Mouse (Mus musculus) lung, embryonic 15.5 days (tissue): ENCODE results near the gene Gna11. TPM values are rescaled to one million over a fixed set of nuclear protein-coding genes. Genes with fewer than 3 reads are reported as not detected.

ENCODE experiments used
- ATAC-seq: fragments of 200-750 bp; cut with Nextera tagmentation; 2 replicates; pipeline ENCODE4 v1.8.0; 2017; ENCODE audit warnings: moderate number of reproducible peaks, borderline replicate concordance; ENCODE audit not compliant: low FRiP score, low TSS enrichment; ENCODE audit errors: extremely low read depth
- H3K27ac ChIP-seq: fragments of 300-500 bp; sonication (generic); 2 replicates; pipeline ENCODE4 v1.5.1; 2015; ENCODE audit warnings: moderate library complexity, mild to moderate bottlenecking, inconsistent platforms
- H3K27me3 ChIP-seq: fragments of 300-500 bp; sonication (generic); 2 replicates; pipeline ENCODE4 v1.6.1; 2015; ENCODE audit warnings: inconsistent platforms
- H3K36me3 ChIP-seq: fragments of 300-500 bp; sonication (generic); 2 replicates; pipeline ENCODE4 v1.6.1; 2015; ENCODE audit warnings: inconsistent platforms
- H3K4me1 ChIP-seq: fragments of 300-500 bp; sonication (generic); 2 replicates; pipeline ENCODE4 v1.6.1; 2015; ENCODE audit warnings: inconsistent platforms
- H3K4me2 ChIP-seq: fragments of 300-500 bp; sonication (generic); 2 replicates; pipeline ENCODE4 v1.6.1; 2015; ENCODE audit warnings: inconsistent platforms, mild to moderate bottlenecking, moderate library complexity
- H3K4me3 ChIP-seq: fragments of 300-500 bp; sonication (generic); 2 replicates; pipeline ENCODE4 v1.5.1; 2015; ENCODE audit warnings: mild to moderate bottlenecking, inconsistent platforms
- H3K9ac ChIP-seq: fragments of 300-500 bp; sonication (generic); 2 replicates; pipeline ENCODE4 v1.6.1; 2015; ENCODE audit warnings: inconsistent platforms
- H3K9me3 ChIP-seq: fragments of 300-500 bp; sonication (generic); 2 replicates; pipeline ENCODE4 v1.6.1; 2016; ENCODE audit warnings: inconsistent platforms
- WGBS: fragments of 180-500 bp; shearing (Covaris S2); methylation state at CpG from one replicate; pipeline ENCODE4 v1.1.7; 2015; 5-methylcytosine and 5-hydroxymethylcytosine counted together
- polyA plus RNA-seq: library from polyadenylated mRNA; unstranded; fragments of >200 nt; fragmentation: Nextera tagmentation; extraction: Ambion mirVana; gene quantifications from 2 replicates; pipeline ENCODE4 v1.2.1, GENCODE M21; 2015

Gna11 gene
- polyA plus RNA-seq, 1 experiment from 2014 or later, result 74.2 TPM

DNA sequence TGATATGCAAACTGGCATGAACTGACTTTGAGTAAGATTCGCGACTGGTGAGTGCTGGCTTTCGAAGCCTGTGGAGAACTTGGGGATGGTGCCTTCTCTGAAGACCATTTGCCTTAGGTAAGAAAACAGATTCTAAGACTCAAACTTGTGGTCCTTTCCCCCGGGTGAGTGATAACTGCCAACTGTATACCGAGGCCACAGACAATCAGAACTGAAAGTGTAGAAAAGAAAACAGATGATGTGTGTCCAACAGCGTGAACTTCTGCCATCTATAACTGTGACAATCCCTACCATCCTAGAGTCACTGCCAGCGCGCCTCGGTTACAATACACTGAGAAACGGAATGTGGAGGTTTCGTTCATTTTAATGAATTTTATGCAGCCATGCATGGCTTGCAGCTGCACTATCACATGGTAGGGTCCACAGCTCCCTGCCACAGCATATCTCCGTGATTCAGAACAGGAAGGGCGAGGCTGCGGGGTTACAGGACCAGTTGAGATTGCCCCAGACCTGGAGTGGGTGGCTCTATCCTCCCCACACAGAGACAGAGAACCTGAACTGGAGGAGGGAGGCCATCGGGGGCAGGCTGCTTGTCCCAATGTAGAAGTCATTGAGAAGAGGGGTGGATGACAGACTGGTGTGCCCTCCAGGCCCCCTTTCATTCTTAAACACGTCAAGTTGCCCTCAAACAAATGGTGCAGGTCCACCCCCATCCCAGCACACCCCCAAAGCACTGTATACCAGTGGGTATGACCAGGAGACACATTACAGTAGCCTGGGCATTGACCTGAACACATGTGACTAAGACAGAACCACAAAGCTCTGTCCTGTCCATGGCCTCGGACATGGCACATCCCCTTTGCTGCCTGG, 47.4 kb downstream of the Gna11 start:
- Histone ChIP-seq H3K4me3 (peak overlapping the region; percentile 99), H3K27ac (no peak overlapping the region), H3K4me1 (peaks cover 26% of the 10 kb centered on the region), H3K36me3 (peaks cover 10% of the 10 kb centered on the region; the same call in 1 of the 2 replicates), H3K4me2 (peak overlapping the region; percentile 92), H3K9me3 (no peaks in the 10 kb centered on the region), H3K27me3 (no peaks in the 10 kb centered on the region), H3K9ac (peak overlapping the region; percentile 21; the same call in 1 of the 2 replicates)
- 78% methylated on average over 17 of the region's 17 CpGs for WGBS
- ATAC-seq, result no peak

DNA sequence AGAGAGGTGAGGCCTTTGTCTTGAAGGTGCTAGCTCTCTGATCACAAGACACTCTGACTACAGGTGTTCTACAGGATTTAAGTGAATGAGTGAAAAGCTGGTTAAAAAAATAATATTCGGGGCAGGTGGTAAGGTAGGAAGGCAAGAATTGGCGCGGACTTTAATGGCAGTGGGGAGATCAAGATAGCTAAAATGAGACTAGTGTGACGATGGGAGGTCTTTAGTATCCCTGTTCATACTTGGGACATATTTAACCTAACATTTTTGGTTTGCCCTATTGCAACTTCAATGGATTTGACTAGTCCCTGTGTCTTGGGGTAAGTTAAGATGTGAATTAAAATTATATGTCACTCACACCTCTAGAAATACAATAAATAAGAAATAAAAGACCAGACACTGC, 48.0 kb downstream of the Gna11 start:
- 31% methylated on average over 4 of the region's 4 CpGs for WGBS
- Histone ChIP-seq H3K4me3 (peak overlapping the region; percentile 99), H3K36me3 (peaks cover 16% of the 10 kb centered on the region), H3K27me3 (no peaks in the 10 kb centered on the region), H3K4me2 (peak overlapping the region; percentile 92), H3K9ac (peak overlapping the region; percentile 21; the same call in 1 of the 2 replicates), H3K4me1 (peaks cover 26% of the 10 kb centered on the region), H3K27ac (no peak overlapping the region; the same call in 1 of the 2 replicates), H3K9me3 (no peaks in the 10 kb centered on the region)
- no peak for ATAC-seq

- Histone ChIP-seq H3K27ac (peak within 1 kb of the TSS; percentile 80), H3K9ac (peak within 1 kb of the TSS; percentile 94), H3K36me3 (peaks cover 22% of the 10 kb centered on the region), H3K4me1 (peaks cover 26% of the 10 kb centered on the region), H3K4me2 (peak within 1 kb of the TSS; percentile 92), H3K27me3 (no peaks in the 10 kb centered on the region), H3K9me3 (no peaks in the 10 kb centered on the region), H3K4me3 (peak within 1 kb of the TSS; percentile 99)
- WGBS, result under 1% methylated on average over 45 of the region's 45 CpGs
- ATAC-seq, result peak; percentile 97
Measured at GRCm38 (mm10) chr10:81496264-81496901, 48.6 kb downstream of the Gna11 start, which contains the start of gene Ncln. Gene Ncln, minus strand, starts transcription at chr10:81496392.

- H3K27ac ChIP-seq, result no peak overlapping the region
- peak overlapping the region; percentile 92 for H3K4me2 ChIP-seq
- peaks cover 26% of the 10 kb centered on the region for H3K4me1 ChIP-seq
- peaks cover 28% of the 10 kb centered on the region for H3K36me3 ChIP-seq
- under 1% methylated on average over 41 of the region's 41 CpGs for WGBS
- ATAC-seq, result peak; percentile 30; the same call in 1 of the 2 replicates
- H3K27me3 ChIP-seq, result no peaks in the 10 kb centered on the region
- H3K9ac ChIP-seq, result peak overlapping the region; percentile 94
- H3K4me3 ChIP-seq, result peak overlapping the region; percentile 99
- no peaks in the 10 kb centered on the region for H3K9me3 ChIP-seq
Measured at GRCm38 (mm10) chr10:81495616-81496263, 49.2 kb downstream of the Gna11 start.

GRCm38 (mm10) chr10:81495151-81495550, 49.8 kb downstream of the Gna11 start:
- H3K27me3 ChIP-seq, result no peaks in the 10 kb centered on the region
- H3K4me3 ChIP-seq, result peak overlapping the region; percentile 99
- peak overlapping the region; percentile 92 for H3K4me2 ChIP-seq
- H3K27ac ChIP-seq, result no peak overlapping the region
- WGBS, result 53% methylated on average over 6 of the region's 6 CpGs
- H3K9me3 ChIP-seq, result no peaks in the 10 kb centered on the region
- peaks cover 34% of the 10 kb centered on the region for H3K36me3 ChIP-seq
- H3K9ac ChIP-seq, result peak overlapping the region; percentile 94
- H3K4me1 ChIP-seq, result peaks cover 26% of the 10 kb centered on the region
- ATAC-seq, result no peak

DNA sequence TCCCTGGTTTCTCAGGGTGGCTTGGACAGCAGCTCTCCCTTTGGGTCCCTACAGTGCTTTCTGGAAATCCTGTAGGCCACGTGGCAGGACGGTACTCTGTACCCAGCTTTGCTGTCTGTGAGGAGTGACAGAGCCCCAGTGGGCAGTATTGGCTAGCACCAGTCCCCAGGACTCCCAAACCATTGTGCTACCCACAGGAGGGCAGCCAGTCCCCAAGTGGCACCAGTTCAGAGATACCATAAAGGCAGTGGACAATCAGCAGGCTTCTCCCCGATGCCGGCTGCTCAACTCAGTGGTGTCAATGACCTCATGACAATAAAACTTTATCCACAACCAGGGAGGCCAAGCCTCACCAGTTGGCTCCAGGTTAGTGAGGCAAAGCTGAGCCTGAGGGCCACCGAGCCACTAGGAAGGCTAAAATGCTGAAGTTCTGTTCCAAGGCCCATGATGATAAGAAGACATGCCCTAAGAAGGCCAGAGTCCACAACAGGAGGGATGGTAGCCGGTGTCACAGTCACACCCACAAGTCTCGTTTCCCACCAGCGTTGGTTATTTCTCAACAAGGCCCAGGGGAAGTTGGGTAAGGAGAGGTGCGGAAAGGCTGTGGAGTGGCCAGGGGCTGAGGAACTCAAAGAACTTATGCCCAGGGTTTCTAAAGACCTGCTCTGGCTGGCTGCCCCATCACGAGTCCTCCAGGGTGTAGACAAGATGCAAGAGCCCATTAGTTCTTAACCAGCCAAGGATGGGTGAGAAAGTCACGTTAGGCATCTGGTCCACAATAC, 50.5 kb downstream of the Gna11 start:
- peaks cover 26% of the 10 kb centered on the region for H3K4me1 ChIP-seq
- H3K27ac ChIP-seq, result no peak overlapping the region
- WGBS, result 84% methylated on average over 11 of the region's 11 CpGs
- no peak for ATAC-seq
- H3K4me3 ChIP-seq, result peak overlapping the region; percentile 99; the same call in 1 of the 2 replicates
- H3K9ac ChIP-seq, result peak overlapping the region; percentile 94; the same call in 1 of the 2 replicates
- peak overlapping the region; percentile 92 for H3K4me2 ChIP-seq
- H3K36me3 ChIP-seq, result peaks cover 41% of the 10 kb centered on the region
- H3K27me3 ChIP-seq, result no peaks in the 10 kb centered on the region
- H3K9me3 ChIP-seq, result no peaks in the 10 kb centered on the region

DNA sequence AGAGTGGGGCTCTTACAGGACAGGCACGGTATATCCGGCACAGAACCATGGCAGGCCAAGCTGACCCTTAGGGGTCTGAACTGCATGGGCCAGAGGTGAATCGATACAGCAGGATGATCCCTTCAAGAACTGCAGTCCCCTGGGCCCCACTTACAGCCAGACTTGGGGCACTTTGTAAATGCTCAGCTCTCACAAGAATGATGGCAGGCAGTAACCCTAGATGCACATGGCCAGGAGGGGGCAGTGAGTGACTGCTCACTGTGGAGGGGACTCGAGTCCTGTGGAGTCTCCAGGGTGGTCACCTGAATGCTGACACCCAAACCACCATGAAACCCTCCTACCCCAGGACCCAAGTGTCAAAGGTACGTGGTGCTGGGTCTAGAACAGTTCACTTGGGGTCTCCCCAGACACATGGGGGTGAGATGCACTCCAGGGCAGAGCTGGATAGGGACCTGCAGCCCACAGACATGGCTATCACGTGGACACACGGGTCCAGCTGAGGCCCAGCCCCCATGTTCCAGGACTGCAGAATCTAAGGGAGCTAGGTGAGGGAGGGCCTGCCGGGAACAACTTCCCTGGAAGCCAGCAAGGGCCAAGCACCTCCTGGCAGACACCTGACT, 51.3 kb downstream of the Gna11 start:
- ATAC-seq, result no peak

DNA sequence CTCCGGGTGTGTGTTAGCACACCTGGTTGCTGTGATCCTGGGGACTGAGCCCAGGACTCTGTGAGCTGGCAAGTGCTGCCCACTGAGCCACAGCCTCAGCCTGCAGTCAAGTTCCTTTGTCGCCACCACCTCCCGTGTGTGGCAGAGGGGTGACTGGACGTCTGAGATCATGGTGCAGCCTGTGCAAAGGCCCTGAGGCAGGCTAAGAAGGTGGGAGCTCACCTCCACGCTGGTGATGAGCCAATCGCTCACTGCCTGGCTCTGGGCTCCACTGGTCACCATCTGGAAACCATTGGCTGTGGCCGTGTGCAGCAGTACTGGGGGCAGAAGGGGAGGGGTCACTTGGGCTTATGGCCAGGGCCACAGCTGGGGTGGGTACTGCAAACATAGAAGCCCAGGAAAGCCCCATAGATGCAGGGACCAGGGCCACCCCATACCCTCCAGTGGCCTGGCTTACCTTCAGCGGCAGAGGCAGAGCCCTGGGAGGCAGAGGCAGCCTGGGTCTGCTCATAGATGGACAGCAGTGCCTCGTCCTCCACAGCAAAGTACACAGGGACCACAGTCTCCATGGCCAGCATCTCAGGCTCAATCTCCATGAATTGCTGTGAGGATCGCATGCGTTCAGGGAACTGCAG, 52.3 kb downstream of the Gna11 start:
- Histone ChIP-seq H3K9ac (no peak overlapping the region), H3K36me3 (peaks cover 58% of the 10 kb centered on the region), H3K9me3 (no peaks in the 10 kb centered on the region), H3K4me3 (no peak overlapping the region), H3K27me3 (no peaks in the 10 kb centered on the region), H3K4me2 (no peak overlapping the region), H3K4me1 (peaks cover 20% of the 10 kb centered on the region), H3K27ac (no peak overlapping the region)
- WGBS, result 87% methylated on average over 11 of the region's 11 CpGs
- ATAC-seq, result no peak

More for the DNA sequence above, 51.3 kb downstream of the Gna11 start:
- Histone ChIP-seq H3K4me2 (no peak overlapping the region), H3K9me3 (no peaks in the 10 kb centered on the region), H3K4me1 (peaks cover 20% of the 10 kb centered on the region), H3K9ac (no peak overlapping the region), H3K27ac (no peak overlapping the region), H3K27me3 (no peaks in the 10 kb centered on the region), H3K4me3 (no peak overlapping the region), H3K36me3 (peaks cover 48% of the 10 kb centered on the region)
- WGBS, result 79% methylated on average over 8 of the region's 8 CpGs

- Histone ChIP-seq H3K4me1 (peaks cover 14% of the 10 kb centered on the region), H3K4me3 (no peak overlapping the region), H3K4me2 (no peak overlapping the region), H3K9me3 (no peaks in the 10 kb centered on the region), H3K36me3 (peaks cover 70% of the 10 kb centered on the region), H3K27me3 (no peaks in the 10 kb centered on the region), H3K27ac (no peak overlapping the region), H3K9ac (no peak overlapping the region)
- 90% methylated on average over 9 of the region's 9 CpGs for WGBS
- no peak for ATAC-seq
Measured at GRCm38 (mm10) chr10:81491018-81491417, 54.0 kb downstream of the Gna11 start.

DNA sequence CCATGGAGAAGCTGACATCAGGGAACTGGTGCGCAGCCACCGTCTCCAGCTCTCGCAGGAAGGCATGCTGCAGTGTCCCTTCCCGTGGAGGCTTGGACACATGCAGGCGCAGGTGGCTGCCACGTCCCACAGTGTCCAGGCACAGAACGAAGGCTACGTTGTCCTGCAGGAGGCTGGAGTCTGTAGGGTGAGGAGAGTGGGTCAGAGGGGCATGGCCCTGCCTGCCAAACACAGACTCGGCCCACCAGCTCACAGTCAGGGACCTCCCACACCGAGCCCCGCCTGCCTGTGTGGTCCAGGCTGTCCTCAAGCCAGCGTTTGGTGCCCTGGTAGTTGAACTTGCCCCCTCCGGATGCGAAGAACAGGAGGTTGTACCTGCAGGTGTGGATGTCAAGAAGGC, 55.0 kb downstream of the Gna11 start:
- H3K4me2 ChIP-seq, result no peak overlapping the region
- H3K9me3 ChIP-seq, result no peaks in the 10 kb centered on the region

More for the DNA sequence above, 55.0 kb downstream of the Gna11 start:
- Histone ChIP-seq H3K27ac (no peak overlapping the region), H3K9ac (no peak overlapping the region), H3K4me3 (no peak overlapping the region), H3K36me3 (peaks cover 70% of the 10 kb centered on the region), H3K4me1 (peaks cover 7% of the 10 kb centered on the region), H3K27me3 (no peaks in the 10 kb centered on the region)
- WGBS, result 77% methylated on average over 14 of the region's 14 CpGs
- no peak for ATAC-seq
